Mouse (Mus musculus) hindbrain, embryonic 13.5 days (tissue): ENCODE measurements around the gene Ubald1. TPM values are rescaled to one million over a fixed set of nuclear protein-coding genes. Genes with fewer than 3 reads are reported as not detected.

Source experiments
- ATAC-seq: fragments of 200-750 bp; cut with Nextera tagmentation; 2 replicates; pipeline ENCODE4 v1.8.0; 2017; ENCODE audit warnings: moderate TSS enrichment; ENCODE audit not compliant: low FRiP score
- H3K27ac ChIP-seq: fragments of 300-500 bp; sonication (generic); 2 replicates; pipeline ENCODE4 v1.5.1; 2015; ENCODE audit warnings: inconsistent platforms, mild to moderate bottlenecking, moderate library complexity
- H3K27me3 ChIP-seq: fragments of 300-500 bp; sonication (generic); 2 replicates; pipeline ENCODE4 v1.6.1; 2015; ENCODE audit warnings: mild to moderate bottlenecking, inconsistent platforms
- H3K36me3 ChIP-seq: fragments of 300-500 bp; sonication (generic); 2 replicates; pipeline ENCODE4 v1.6.1; 2015; ENCODE audit warnings: mild to moderate bottlenecking, inconsistent platforms
- H3K4me1 ChIP-seq: fragments of 300-500 bp; sonication (generic); replicated peaks from 2 replicates; pipeline ENCODE4 v1.6.1; 2015; ENCODE audit warnings: inconsistent platforms
- H3K4me2 ChIP-seq: fragments of 300-500 bp; sonication (generic); 2 replicates; pipeline ENCODE4 v1.6.1; 2015; ENCODE audit warnings: inconsistent platforms, mild to moderate bottlenecking, moderate library complexity
- H3K4me3 ChIP-seq: fragments of 300-500 bp; sonication (generic); 2 replicates; pipeline ENCODE4 v1.5.1; 2015; ENCODE audit warnings: mild to moderate bottlenecking, inconsistent platforms
- H3K9ac ChIP-seq: fragments of 300-500 bp; sonication (generic); 2 replicates; pipeline ENCODE4 v1.6.1; 2015; ENCODE audit warnings: mild to moderate bottlenecking, inconsistent platforms
- H3K9me3 ChIP-seq: fragments of 300-500 bp; sonication (generic); 2 replicates; pipeline ENCODE4 v1.6.1; 2016; ENCODE audit warnings: inconsistent platforms
- WGBS: fragments of 180-500 bp; shearing (Covaris S2); methylation state at CpG from one replicate; pipeline ENCODE4 v1.1.7; 2015; 5-methylcytosine and 5-hydroxymethylcytosine counted together
- polyA plus RNA-seq: library from polyadenylated mRNA; unstranded; fragments of >200 nt; fragmentation: Nextera tagmentation; extraction: Ambion mirVana; gene quantifications from 2 replicates; pipeline ENCODE4 v1.2.1, GENCODE M21; 2015

Gene Ubald1
- polyA plus RNA-seq, 1 experiment from 2014 or later: 53.7 TPM

- H3K36me3 ChIP-seq: no peaks in the 10 kb centered on the region
- no peaks in the 10 kb centered on the region for H3K9me3 ChIP-seq
- no peak overlapping the region for H3K4me2 ChIP-seq
- no peak overlapping the region for H3K4me3 ChIP-seq
- no peak for ATAC-seq
- no peaks in the 10 kb centered on the region for H3K27me3 ChIP-seq
- H3K4me1 ChIP-seq: no peaks in the 10 kb centered on the region
- H3K27ac ChIP-seq: no peak overlapping the region
- WGBS: 70% methylated on average over 5 of the region's 5 CpGs
- H3K9ac ChIP-seq: no peak overlapping the region
Observed at GRCm38 (mm10) chr16:4855046-4855650, 25.0 kb downstream of the Ubald1 start.

GRCm38 (mm10) chr16:4850938-4851628 lies 29.0 kb downstream of the Ubald1 start:
- WGBS: 69% methylated on average over 5 of the region's 5 CpGs
- H3K4me2 ChIP-seq: no peak overlapping the region
- H3K9me3 ChIP-seq: no peaks in the 10 kb centered on the region
- no peaks in the 10 kb centered on the region for H3K36me3 ChIP-seq
- ATAC-seq: no peak
- no peaks in the 10 kb centered on the region for H3K27me3 ChIP-seq
- no peaks in the 10 kb centered on the region for H3K4me1 ChIP-seq
- H3K27ac ChIP-seq: no peak overlapping the region
- H3K4me3 ChIP-seq: no peak overlapping the region
- H3K9ac ChIP-seq: no peak overlapping the region

GRCm38 (mm10) chr16:4850361-4850760 lies 29.8 kb downstream of the Ubald1 start:
- Histone ChIP-seq H3K9ac (no peak overlapping the region), H3K4me2 (no peak overlapping the region), H3K9me3 (no peaks in the 10 kb centered on the region), H3K27me3 (no peaks in the 10 kb centered on the region), H3K4me1 (no peaks in the 10 kb centered on the region), H3K4me3 (no peak overlapping the region), H3K27ac (no peak overlapping the region), H3K36me3 (no peaks in the 10 kb centered on the region)
- WGBS: 82% methylated on average over 7 of the region's 7 CpGs
- ATAC-seq: no peak

- Histone ChIP-seq H3K27ac (no peak overlapping the region), H3K36me3 (no peaks in the 10 kb centered on the region), H3K4me1 (no peaks in the 10 kb centered on the region), H3K9ac (no peak overlapping the region), H3K4me2 (no peak overlapping the region), H3K4me3 (no peak overlapping the region), H3K9me3 (no peaks in the 10 kb centered on the region), H3K27me3 (no peaks in the 10 kb centered on the region)
- WGBS: 82% methylated on average over 2 of the region's 2 CpGs
- ATAC-seq: no peak
Observed at GRCm38 (mm10) chr16:4848090-4848489, 32.0 kb downstream of the Ubald1 start.

GRCm38 (mm10) chr16:4847041-4847440 lies 33.1 kb downstream of the Ubald1 start:
- Histone ChIP-seq H3K4me2 (no peak overlapping the region), H3K4me3 (no peak overlapping the region), H3K9ac (no peak overlapping the region), H3K27ac (no peak overlapping the region), H3K36me3 (no peaks in the 10 kb centered on the region), H3K4me1 (no peaks in the 10 kb centered on the region), H3K27me3 (no peaks in the 10 kb centered on the region), H3K9me3 (no peaks in the 10 kb centered on the region)
- ATAC-seq: no peak
- 80% methylated on average over 3 of the region's 3 CpGs for WGBS

GRCm38 (mm10) chr16:4840231-4840630 lies 39.9 kb downstream of the Ubald1 start:
- no peaks in the 10 kb centered on the region for H3K4me1 ChIP-seq
- no peak overlapping the region for H3K27ac ChIP-seq
- H3K9ac ChIP-seq: no peak overlapping the region
- no peaks in the 10 kb centered on the region for H3K27me3 ChIP-seq
- ATAC-seq: no peak
- 84% methylated on average over 8 of the region's 8 CpGs for WGBS
- no peaks in the 10 kb centered on the region for H3K9me3 ChIP-seq
- no peak overlapping the region for H3K4me3 ChIP-seq
- no peaks in the 10 kb centered on the region for H3K36me3 ChIP-seq
- no peak overlapping the region for H3K4me2 ChIP-seq

- Histone ChIP-seq H3K9ac (no peak overlapping the region), H3K36me3 (no peaks in the 10 kb centered on the region), H3K4me2 (no peak overlapping the region), H3K9me3 (no peaks in the 10 kb centered on the region), H3K4me1 (no peaks in the 10 kb centered on the region), H3K27ac (no peak overlapping the region), H3K4me3 (no peak overlapping the region), H3K27me3 (no peaks in the 10 kb centered on the region)
- ATAC-seq: no peak
- whole genome bisulfite sequencing: 81% methylated on average over 3 of the region's 3 CpGs
Observed at GRCm38 (mm10) chr16:4839552-4839951, 40.6 kb downstream of the Ubald1 start.

GRCm38 (mm10) chr16:4837631-4838030 lies 42.5 kb downstream of the Ubald1 start:
- WGBS: 80% methylated on average over 3 of the region's 3 CpGs
- H3K4me2 ChIP-seq: no peak overlapping the region
- H3K27me3 ChIP-seq: no peaks in the 10 kb centered on the region
- no peaks in the 10 kb centered on the region for H3K4me1 ChIP-seq
- H3K9ac ChIP-seq: no peak overlapping the region
- H3K9me3 ChIP-seq: no peaks in the 10 kb centered on the region
- no peak for ATAC-seq
- no peaks in the 10 kb centered on the region for H3K36me3 ChIP-seq
- no peak overlapping the region for H3K27ac ChIP-seq
- no peak overlapping the region for H3K4me3 ChIP-seq

GRCm38 (mm10) chr16:4835191-4835590 lies 44.9 kb downstream of the Ubald1 start, which contains the start of gene 4930562C15Rik:
Gene 4930562C15Rik, plus strand, starts transcription at chr16:4835416.
- no peak within 1 kb of the TSS for H3K27ac ChIP-seq
- H3K4me1 ChIP-seq: no peaks in the 10 kb centered on the region
- H3K27me3 ChIP-seq: no peaks in the 10 kb centered on the region
- H3K36me3 ChIP-seq: no peaks in the 10 kb centered on the region
- H3K4me3 ChIP-seq: no peak within 1 kb of the TSS
- WGBS: 94% methylated on average over 3 of the region's 3 CpGs
- no peak for ATAC-seq
- H3K9me3 ChIP-seq: no peaks in the 10 kb centered on the region
- no peak within 1 kb of the TSS for H3K4me2 ChIP-seq
- no peak within 1 kb of the TSS for H3K9ac ChIP-seq

- Histone ChIP-seq H3K9ac (no peak overlapping the region), H3K27me3 (no peaks in the 10 kb centered on the region), H3K4me2 (no peak overlapping the region), H3K9me3 (no peaks in the 10 kb centered on the region), H3K4me3 (no peak overlapping the region), H3K36me3 (no peaks in the 10 kb centered on the region), H3K27ac (no peak overlapping the region), H3K4me1 (no peaks in the 10 kb centered on the region)
- 86% methylated on average over 2 of the region's 2 CpGs for WGBS
- no peak for ATAC-seq
Observed at GRCm38 (mm10) chr16:4833858-4834257, 46.3 kb downstream of the Ubald1 start.

GRCm38 (mm10) chr16:4831650-4832419 lies 48.3 kb downstream of the Ubald1 start:
- no peak for ATAC-seq
- H3K4me3 ChIP-seq: no peak overlapping the region
- 75% methylated on average over 15 of the region's 15 CpGs for WGBS

GRCm38 (mm10) chr16:4829271-4829900 lies 50.7 kb downstream of the Ubald1 start:
- Histone ChIP-seq H3K4me1 (no peaks in the 10 kb centered on the region), H3K27ac (no peak overlapping the region), H3K36me3 (no peaks in the 10 kb centered on the region), H3K4me2 (no peak overlapping the region), H3K9ac (no peak overlapping the region), H3K27me3 (no peaks in the 10 kb centered on the region), H3K9me3 (no peaks in the 10 kb centered on the region), H3K4me3 (no peak overlapping the region)
- WGBS: 88% methylated on average over 6 of the region's 6 CpGs
- ATAC-seq: no peak

More at GRCm38 (mm10) chr16:4831650-4832419, 48.3 kb downstream of the Ubald1 start:
- Histone ChIP-seq H3K9ac (no peak overlapping the region), H3K27ac (no peak overlapping the region), H3K4me1 (no peaks in the 10 kb centered on the region), H3K9me3 (no peaks in the 10 kb centered on the region), H3K27me3 (no peaks in the 10 kb centered on the region), H3K4me2 (no peak overlapping the region), H3K36me3 (no peaks in the 10 kb centered on the region)
